Mouse (Mus musculus): Measurements from ENCODE around the gene Stk11. TPM values are rescaled to one million over a fixed set of nuclear protein-coding genes. Genes with fewer than 3 reads are reported as not detected.

Stk11 gene
- polyA plus RNA-seq, 1 experiment from 2014 or later, result 27.7 TPM

- H3K27ac ChIP-seq (ENCODE audit: low read depth, low read length), result peak overlapping the region; percentile 93
- peak overlapping the region; percentile 93 for H3K9ac ChIP-seq (ENCODE audit: low read length)
- ATAC-seq, result no peak
- H3K4me1 ChIP-seq (ENCODE audit: control insufficient read depth, insufficient read depth, low read length), result peaks cover 18% of the 10 kb centered on the region
- peaks cover 39% of the 10 kb centered on the region for H3K36me3 ChIP-seq (ENCODE audit: control insufficient read depth, insufficient read depth, low read length)
- peak; percentile 57 for DNase-seq (ENCODE audit: low spot score)
- H3K4me2 ChIP-seq (ENCODE audit: low read length), result peak overlapping the region; percentile 95
- H3K4me3 ChIP-seq (ENCODE audit: low read depth, low read length), result peak overlapping the region; percentile 83
- H3K27me3 ChIP-seq (replicated peaks; ENCODE audit: control insufficient read depth, insufficient read depth, low read length), result 0 out of 2 replicates have a peak, but pooled peaks cover 5% of the 10 kb centered on the region
- H3K9me3 ChIP-seq (replicated peaks; ENCODE audit: control insufficient read depth, low read length), result no peaks in the 10 kb centered on the region
- WGBS, result 3% methylated on average over 28 of the region's 29 CpGs
These were observed 21.5 kb downstream of the Stk11 start for GRCm38 (mm10) chr10:80136952-80137625.

- WGBS, result 1% methylated on average over 29 of the region's 33 CpGs
- Histone ChIP-seq H3K4me1 (ENCODE audit: control insufficient read depth, insufficient read depth, low read length) (peaks cover 22% of the 10 kb centered on the region), H3K27ac (ENCODE audit: low read depth, low read length) (peak overlapping the region; percentile 93), H3K9ac (ENCODE audit: low read length) (peak overlapping the region; percentile 93), H3K36me3 (ENCODE audit: control insufficient read depth, insufficient read depth, low read length) (peaks cover 31% of the 10 kb centered on the region), H3K4me2 (ENCODE audit: low read length) (peak overlapping the region; percentile 95), H3K9me3 (replicated peaks; ENCODE audit: control insufficient read depth, low read length) (no peaks in the 10 kb centered on the region), H3K4me3 (ENCODE audit: low read depth, low read length) (peak overlapping the region; percentile 83), H3K27me3 (replicated peaks; ENCODE audit: control insufficient read depth, insufficient read depth, low read length) (0 out of 2 replicates have a peak, but pooled peaks cover 5% of the 10 kb centered on the region)
- ATAC-seq (no peak), DNase-seq (ENCODE audit: low spot score) (peak; percentile 68)
These were observed 22.3 kb downstream of the Stk11 start for GRCm38 (mm10) chr10:80137626-80138552.

- under 1% methylated on average over 81 of the region's 94 CpGs for WGBS
- Histone ChIP-seq H3K9me3 (replicated peaks; ENCODE audit: control insufficient read depth, low read length) (no peaks in the 10 kb centered on the region), H3K27ac (ENCODE audit: low read depth, low read length) (peak within 1 kb of the TSS; percentile 93), H3K4me1 (ENCODE audit: control insufficient read depth, insufficient read depth, low read length) (peaks cover 24% of the 10 kb centered on the region), H3K4me3 (ENCODE audit: low read depth, low read length) (peak within 1 kb of the TSS; percentile 83), H3K9ac (ENCODE audit: low read length) (peak within 1 kb of the TSS; percentile 93), H3K4me2 (ENCODE audit: low read length) (peak within 1 kb of the TSS; percentile 95), H3K36me3 (ENCODE audit: control insufficient read depth, insufficient read depth, low read length) (peaks cover 27% of the 10 kb centered on the region), H3K27me3 (replicated peaks; ENCODE audit: control insufficient read depth, insufficient read depth, low read length) (0 out of 2 replicates have a peak, but pooled peaks cover 5% of the 10 kb centered on the region)
- DNase-seq (ENCODE audit: low spot score), result peak; percentile 77
- peak; percentile 5 for ATAC-seq
These were observed 23.2 kb downstream of the Stk11 start, which contains the start of gene Atp5d for GRCm38 (mm10) chr10:80138553-80139438. Atp5d (plus strand) TSS chr10:80138632.

GRCm38 (mm10) chr10:80139439-80139775 is 23.8 kb downstream of the Stk11 start:
- no peak for DNase-seq (ENCODE audit: low spot score)
- WGBS, result 1% methylated on average over 10 of the region's 10 CpGs

GRCm38 (mm10) chr10:80139975-80140665 is 24.5 kb downstream of the Stk11 start:
- Histone ChIP-seq H3K27ac (ENCODE audit: low read depth, low read length) (no peak overlapping the region), H3K4me3 (ENCODE audit: low read depth, low read length) (no peak overlapping the region), H3K4me2 (ENCODE audit: low read length) (no peak overlapping the region), H3K36me3 (ENCODE audit: control insufficient read depth, insufficient read depth, low read length) (peaks cover 27% of the 10 kb centered on the region), H3K4me1 (ENCODE audit: control insufficient read depth, insufficient read depth, low read length) (peaks cover 24% of the 10 kb centered on the region), H3K27me3 (replicated peaks; ENCODE audit: control insufficient read depth, insufficient read depth, low read length) (0 out of 2 replicates have a peak, but pooled peaks cover 5% of the 10 kb centered on the region), H3K9ac (ENCODE audit: low read length) (no peak overlapping the region), H3K9me3 (replicated peaks; ENCODE audit: control insufficient read depth, low read length) (no peaks in the 10 kb centered on the region)
- WGBS, result 73% methylated on average over 11 of the region's 11 CpGs
- DNase-seq (ENCODE audit: low spot score), result no peak
- no peak for ATAC-seq

More at GRCm38 (mm10) chr10:80139439-80139775, 23.8 kb downstream of the Stk11 start:
- Histone ChIP-seq H3K27me3 (replicated peaks; ENCODE audit: control insufficient read depth, insufficient read depth, low read length) (0 out of 2 replicates have a peak, but pooled peaks cover 5% of the 10 kb centered on the region), H3K36me3 (ENCODE audit: control insufficient read depth, insufficient read depth, low read length) (peaks cover 27% of the 10 kb centered on the region), H3K27ac (ENCODE audit: low read depth, low read length) (peak overlapping the region; percentile 93; the same call in 1 of the 2 replicates), H3K4me2 (ENCODE audit: low read length) (peak overlapping the region; percentile 95), H3K4me1 (ENCODE audit: control insufficient read depth, insufficient read depth, low read length) (peaks cover 24% of the 10 kb centered on the region), H3K9ac (ENCODE audit: low read length) (peak overlapping the region; percentile 93), H3K9me3 (replicated peaks; ENCODE audit: control insufficient read depth, low read length) (no peaks in the 10 kb centered on the region), H3K4me3 (ENCODE audit: low read depth, low read length) (peak overlapping the region; percentile 83)
- no peak for ATAC-seq

GRCm38 (mm10) chr10:80140666-80141035 is 25.0 kb downstream of the Stk11 start, which contains the start of gene Cbarp:
Cbarp (minus strand) TSS chr10:80140835.
- Histone ChIP-seq H3K4me2 (ENCODE audit: low read length) (peak within 1 kb of the TSS; percentile 95), H3K27ac (ENCODE audit: low read depth, low read length) (peak within 1 kb of the TSS; percentile 93), H3K9me3 (replicated peaks; ENCODE audit: control insufficient read depth, low read length) (no peaks in the 10 kb centered on the region), H3K27me3 (replicated peaks; ENCODE audit: control insufficient read depth, insufficient read depth, low read length) (0 out of 2 replicates have a peak, but pooled peaks cover 5% of the 10 kb centered on the region), H3K4me3 (ENCODE audit: low read depth, low read length) (peak within 1 kb of the TSS; percentile 81), H3K9ac (ENCODE audit: low read length) (peak within 1 kb of the TSS; percentile 54), H3K36me3 (ENCODE audit: control insufficient read depth, insufficient read depth, low read length) (peaks cover 25% of the 10 kb centered on the region), H3K4me1 (ENCODE audit: control insufficient read depth, insufficient read depth, low read length) (peaks cover 24% of the 10 kb centered on the region)
- no peak for DNase-seq (ENCODE audit: low spot score)
- 77% methylated on average over 10 of the region's 10 CpGs for WGBS
- no peak for ATAC-seq

GRCm38 (mm10) chr10:80141243-80141642 is 25.6 kb downstream of the Stk11 start:
- peak overlapping the region; percentile 95 for H3K4me2 ChIP-seq (ENCODE audit: low read length)
- under 1% methylated on average over 29 of the region's 29 CpGs for WGBS
- H3K9me3 ChIP-seq (replicated peaks; ENCODE audit: control insufficient read depth, low read length), result no peaks in the 10 kb centered on the region
- peak overlapping the region; percentile 84 for H3K27ac ChIP-seq (ENCODE audit: low read depth, low read length)
- DNase-seq (ENCODE audit: low spot score), result peak; percentile 96
- 0 out of 2 replicates have a peak, but pooled peaks cover 5% of the 10 kb centered on the region for H3K27me3 ChIP-seq (replicated peaks; ENCODE audit: control insufficient read depth, insufficient read depth, low read length)
- H3K36me3 ChIP-seq (ENCODE audit: control insufficient read depth, insufficient read depth, low read length), result peaks cover 26% of the 10 kb centered on the region
- peak; percentile 62 for ATAC-seq
- peaks cover 23% of the 10 kb centered on the region for H3K4me1 ChIP-seq (ENCODE audit: control insufficient read depth, insufficient read depth, low read length)
- peak overlapping the region; percentile 81 for H3K4me3 ChIP-seq (ENCODE audit: low read depth, low read length)
- H3K9ac ChIP-seq (ENCODE audit: low read length), result peak overlapping the region; percentile 54

Data from forebrain, embryonic 14.5 days (tissue).